Mouse (Mus musculus): ENCODE measurements at regions not wholly inside any gene's neighbourhood (a gene's known extent, or its start where the extent isn't known, plus 50 kb on each side); places are given as distances from the start of the nearest gene placed in this dataset.
"Not testable (repeated sequence)": the region's sequence is repeated elsewhere in the genome, so short reads cannot be mapped to it uniquely, and the experiment has no call there.

- TF ChIP-seq CTCF (IDR thresholded peaks at IDR 0.05) = no peak
- Histone ChIP-seq H3K27ac (ENCODE audit: low read depth, low read length) (no peak overlapping the region), H3K27me3 (ENCODE audit: insufficient read depth, low read length) (no peaks in the 10 kb centered on the region), H3K36me3 (ENCODE audit: insufficient read depth, low read length) (no peaks in the 10 kb centered on the region), H3K9me3 (ENCODE audit: low read length) (no peaks in the 10 kb centered on the region), H3K4me1 (ENCODE audit: insufficient read depth, low read length) (no peaks in the 10 kb centered on the region), H3K4me2 (ENCODE audit: low read depth, low read length, poor library complexity, severe bottlenecking) (no peak overlapping the region), H3K9ac (replicated peaks; ENCODE audit: low read length, poor library complexity, severe bottlenecking) (no peak overlapping the region), H3K4me3 (ENCODE audit: low read depth, low read length) (no peak overlapping the region)
- 97% methylated on average over 4 of the region's 4 CpGs for WGBS
- no peak for ATAC-seq (ENCODE audit: low FRiP score)
- no peak for DNase-seq (ENCODE audit: low spot score)
These were observed 70.8 kb upstream of the Cpsf6 start for GRCm38 (mm10) chr10:117450631-117451030.

GRCm38 (mm10) chr10:117450240-117450569 is 70.4 kb upstream of the Cpsf6 start:
- H3K4me2 ChIP-seq (ENCODE audit: low read depth, low read length, poor library complexity, severe bottlenecking) = no peak overlapping the region
- H3K4me1 ChIP-seq (ENCODE audit: insufficient read depth, low read length) = no peaks in the 10 kb centered on the region
- H3K36me3 ChIP-seq (ENCODE audit: insufficient read depth, low read length) = no peaks in the 10 kb centered on the region
- TF ChIP-seq CTCF (IDR thresholded peaks at IDR 0.05) = no peak
- ATAC-seq (ENCODE audit: low FRiP score) = no peak
- H3K27me3 ChIP-seq (ENCODE audit: insufficient read depth, low read length) = no peaks in the 10 kb centered on the region
- H3K9ac ChIP-seq (replicated peaks; ENCODE audit: low read length, poor library complexity, severe bottlenecking) = no peak overlapping the region
- no peak overlapping the region for H3K27ac ChIP-seq (ENCODE audit: low read depth, low read length)
- H3K4me3 ChIP-seq (ENCODE audit: low read depth, low read length) = no peak overlapping the region
- H3K9me3 ChIP-seq (ENCODE audit: low read length) = no peaks in the 10 kb centered on the region
- WGBS = 100% methylated on average over 1 of the region's 1 CpGs
- no peak for DNase-seq (ENCODE audit: low spot score)

- no peak for ATAC-seq (ENCODE audit: low FRiP score)
- Histone ChIP-seq H3K4me1 (ENCODE audit: insufficient read depth, low read length) (no peaks in the 10 kb centered on the region), H3K27me3 (ENCODE audit: insufficient read depth, low read length) (no peaks in the 10 kb centered on the region), H3K36me3 (ENCODE audit: insufficient read depth, low read length) (no peaks in the 10 kb centered on the region), H3K27ac (ENCODE audit: low read depth, low read length) (no peak overlapping the region), H3K4me2 (ENCODE audit: low read depth, low read length, poor library complexity, severe bottlenecking) (no peak overlapping the region), H3K9ac (replicated peaks; ENCODE audit: low read length, poor library complexity, severe bottlenecking) (no peak overlapping the region), H3K4me3 (ENCODE audit: low read depth, low read length) (no peak overlapping the region), H3K9me3 (ENCODE audit: low read length) (no peaks in the 10 kb centered on the region)
- WGBS = 94% methylated on average over 3 of the region's 3 CpGs
- no peak for TF ChIP-seq CTCF (IDR thresholded peaks at IDR 0.05)
- no peak for DNase-seq (ENCODE audit: low spot score)
These were observed 69.8 kb upstream of the Cpsf6 start for GRCm38 (mm10) chr10:117449416-117450239.

- H3K27me3 ChIP-seq (ENCODE audit: insufficient read depth, low read length); H3K9ac ChIP-seq (replicated peaks; ENCODE audit: low read length, poor library complexity, severe bottlenecking); H3K9me3 ChIP-seq (ENCODE audit: low read length); H3K36me3 ChIP-seq (ENCODE audit: insufficient read depth, low read length); H3K4me1 ChIP-seq (ENCODE audit: insufficient read depth, low read length); H3K27ac ChIP-seq (ENCODE audit: low read depth, low read length); DNase-seq (ENCODE audit: low spot score); ATAC-seq (ENCODE audit: low FRiP score); H3K4me2 ChIP-seq (ENCODE audit: low read depth, low read length, poor library complexity, severe bottlenecking); H3K4me3 ChIP-seq (ENCODE audit: low read depth, low read length): not testable (repeated sequence)
- WGBS = 92% methylated on average over 3 of the region's 3 CpGs
These were observed 69.0 kb upstream of the Cpsf6 start for GRCm38 (mm10) chr10:117448783-117449182.

- Histone ChIP-seq H3K9ac (replicated peaks; ENCODE audit: low read length, poor library complexity, severe bottlenecking) (no peak overlapping the region), H3K27me3 (ENCODE audit: insufficient read depth, low read length) (no peaks in the 10 kb centered on the region), H3K4me2 (ENCODE audit: low read depth, low read length, poor library complexity, severe bottlenecking) (no peak overlapping the region), H3K9me3 (ENCODE audit: low read length) (no peaks in the 10 kb centered on the region), H3K27ac (ENCODE audit: low read depth, low read length) (no peak overlapping the region), H3K4me1 (ENCODE audit: insufficient read depth, low read length) (no peaks in the 10 kb centered on the region), H3K4me3 (ENCODE audit: low read depth, low read length) (no peak overlapping the region), H3K36me3 (ENCODE audit: insufficient read depth, low read length) (no peaks in the 10 kb centered on the region)
- WGBS = 98% methylated on average over 8 of the region's 8 CpGs
- no peak for TF ChIP-seq CTCF (IDR thresholded peaks at IDR 0.05)
- ATAC-seq (ENCODE audit: low FRiP score) (no peak), DNase-seq (ENCODE audit: low spot score) (no peak)
These were observed 67.8 kb upstream of the Cpsf6 start for GRCm38 (mm10) chr10:117447626-117448025.

GRCm38 (mm10) chr10:117447206-117447605 is 67.4 kb upstream of the Cpsf6 start:
- TF ChIP-seq CTCF (IDR thresholded peaks at IDR 0.05) = no peak
- Histone ChIP-seq H3K4me3 (ENCODE audit: low read depth, low read length) (no peak overlapping the region), H3K4me1 (ENCODE audit: insufficient read depth, low read length) (no peaks in the 10 kb centered on the region), H3K27me3 (ENCODE audit: insufficient read depth, low read length) (no peaks in the 10 kb centered on the region), H3K4me2 (ENCODE audit: low read depth, low read length, poor library complexity, severe bottlenecking) (no peak overlapping the region), H3K9ac (replicated peaks; ENCODE audit: low read length, poor library complexity, severe bottlenecking) (no peak overlapping the region), H3K36me3 (ENCODE audit: insufficient read depth, low read length) (no peaks in the 10 kb centered on the region), H3K9me3 (ENCODE audit: low read length) (no peaks in the 10 kb centered on the region), H3K27ac (ENCODE audit: low read depth, low read length) (no peak overlapping the region)
- ATAC-seq (ENCODE audit: low FRiP score) (no peak), DNase-seq (ENCODE audit: low spot score) (no peak)
- WGBS = 64% methylated on average over 8 of the region's 8 CpGs

All from midbrain, postnatal 0 days (tissue).